Mouse (Mus musculus) thymus, adult 18-20 months (tissue): ENCODE measurements around the gene Pcsk6.

ENCODE experiments used
- DNase-seq, 2 experiments: peaks; one replicate each; pipeline ENCODE4 v3.0.0; 2022; ENCODE audit warnings: mixed read lengths in 2 of 2

The Pcsk6 gene

GRCm38 (mm10) chr7:66058703-66059102, 197.2 kb downstream of the Pcsk6 start, which contains the start of gene Snrpa1:
Snrpa1 (plus strand) TSS chr7:66059003.
- no peak for DNase-seq

GRCm38 (mm10) chr7:66060066-66060956, 198.8 kb downstream of the Pcsk6 start:
- DNase-seq, result peak; percentile 79 to 81

GRCm38 (mm10) chr7:66061057-66061456, 199.5 kb downstream of the Pcsk6 start:
- DNase-seq, result no peak

DNA sequence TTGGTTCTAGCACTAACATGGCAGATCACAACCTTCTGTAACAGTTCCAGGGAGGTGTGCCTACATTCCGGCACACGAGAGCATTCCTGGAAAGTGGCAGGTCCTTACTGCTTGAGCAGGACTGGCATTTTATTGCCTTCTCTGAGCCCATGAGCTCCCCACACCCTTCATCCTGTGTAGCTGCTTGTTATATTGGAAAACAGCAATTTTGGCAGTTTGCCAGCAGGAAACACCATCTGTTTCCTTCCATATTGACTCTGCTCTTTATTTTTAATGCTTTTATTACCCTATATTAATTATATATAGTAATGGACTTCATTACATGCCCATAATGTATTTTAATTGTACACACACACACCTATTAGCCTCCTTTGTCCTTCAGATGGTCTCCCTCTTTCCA, 214.9 kb downstream of the Pcsk6 start:
- no peak for DNase-seq

DNA sequence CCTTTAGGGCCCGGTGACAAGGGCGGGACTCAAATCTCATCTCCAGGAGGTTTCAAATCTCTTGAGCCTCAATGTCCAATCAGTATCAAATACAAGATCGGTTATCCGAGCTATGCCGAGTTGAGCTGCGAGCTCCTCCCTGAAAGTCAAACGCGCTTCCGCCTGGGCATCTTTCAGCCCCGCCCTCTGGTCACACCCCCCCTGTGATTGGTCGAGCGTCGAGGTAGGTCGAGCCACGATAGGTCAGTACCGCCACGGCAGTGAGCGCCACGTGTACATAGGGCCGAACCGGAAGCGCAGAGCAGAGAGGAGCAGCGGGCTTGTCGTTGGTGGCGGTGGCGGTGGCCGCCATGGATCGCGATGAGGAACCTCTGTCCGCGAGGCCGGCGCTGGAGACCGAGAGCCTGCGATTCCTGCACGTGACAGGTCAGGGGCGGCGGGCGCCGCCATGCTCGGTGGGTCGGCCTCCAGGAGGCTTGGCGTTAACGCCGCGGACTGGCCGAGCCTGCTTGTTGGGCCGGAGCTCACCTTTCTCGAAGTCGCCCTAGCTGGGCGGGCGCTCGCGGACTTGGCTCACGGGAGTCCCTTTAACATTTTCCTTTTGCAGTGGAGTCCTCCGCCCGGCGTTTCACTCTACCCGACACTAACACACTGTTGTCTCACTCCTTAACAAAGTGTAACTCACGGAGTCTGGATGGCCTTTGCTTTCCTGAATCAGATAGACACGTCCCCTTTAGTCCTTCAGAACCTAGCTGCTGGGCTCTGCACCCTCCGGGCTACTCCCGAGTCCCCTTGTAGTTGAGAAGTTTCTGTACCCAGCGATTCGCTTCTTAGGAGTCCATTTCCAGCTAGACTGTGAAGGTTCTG, 218.1 kb downstream of the Pcsk6 start, which contains the start of gene Selenos:
Gene Selenos (plus strand): TSS at position 286 of the 867 bp plus-strand sequence.
- DNase-seq, result peak; percentile 91 to 93

- no peak for DNase-seq
Measured at GRCm38 (mm10) chr7:66080231-66080613, 218.7 kb downstream of the Pcsk6 start.

DNA sequence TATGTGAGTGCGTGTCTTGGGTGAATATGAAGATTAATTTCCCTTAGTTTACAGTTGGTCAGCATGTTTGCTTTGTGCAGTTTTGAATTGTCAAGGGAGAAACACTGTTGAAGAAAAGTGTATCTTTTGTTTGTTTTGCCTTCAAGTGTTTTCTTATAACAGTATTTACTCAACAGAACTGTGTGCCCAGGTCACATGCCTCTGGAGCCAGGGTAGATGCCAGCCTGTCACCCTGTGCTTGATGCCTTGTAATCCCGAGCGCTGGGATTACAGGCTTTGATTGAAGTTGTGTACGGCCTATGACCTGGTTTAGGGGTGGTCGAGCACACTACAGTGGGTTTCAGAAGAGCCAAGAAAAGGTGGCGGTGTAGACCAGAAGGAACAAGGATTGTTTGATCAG, 222.2 kb downstream of the Pcsk6 start:
- DNase-seq, result no peak

DNA sequence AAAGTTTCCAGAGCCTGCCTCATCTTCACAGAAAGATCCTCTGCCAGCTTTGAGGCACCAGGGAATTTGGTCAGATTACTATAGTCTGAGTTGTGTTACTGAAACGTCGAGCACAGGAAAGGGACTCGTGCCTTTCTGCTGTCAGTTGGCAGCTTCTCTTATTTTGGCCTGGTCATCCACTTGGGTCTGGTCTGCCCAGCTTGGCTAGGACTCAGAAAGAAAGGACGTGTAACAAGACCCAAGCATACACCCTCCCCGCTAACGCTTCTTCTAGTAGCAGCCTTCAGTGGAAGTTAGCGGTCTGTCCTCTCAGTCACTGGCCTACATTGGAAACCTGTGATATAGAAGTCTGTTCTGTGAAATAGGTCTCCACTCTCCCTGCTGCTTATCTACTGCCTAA, 223.0 kb downstream of the Pcsk6 start:
- no peak for DNase-seq

- no peak for DNase-seq
Measured at GRCm38 (mm10) chr7:66087652-66088051, 226.1 kb downstream of the Pcsk6 start.

- DNase-seq, result no peak
Measured at GRCm38 (mm10) chr7:66088077-66088476, 226.5 kb downstream of the Pcsk6 start.

GRCm38 (mm10) chr7:66090676-66091190, 229.2 kb downstream of the Pcsk6 start:
- no peak for DNase-seq

- no peak for DNase-seq
Measured at GRCm38 (mm10) chr7:66091553-66091952, 230.0 kb downstream of the Pcsk6 start.

- no peak for DNase-seq
Measured at GRCm38 (mm10) chr7:66092656-66093055, 231.1 kb downstream of the Pcsk6 start.

DNA sequence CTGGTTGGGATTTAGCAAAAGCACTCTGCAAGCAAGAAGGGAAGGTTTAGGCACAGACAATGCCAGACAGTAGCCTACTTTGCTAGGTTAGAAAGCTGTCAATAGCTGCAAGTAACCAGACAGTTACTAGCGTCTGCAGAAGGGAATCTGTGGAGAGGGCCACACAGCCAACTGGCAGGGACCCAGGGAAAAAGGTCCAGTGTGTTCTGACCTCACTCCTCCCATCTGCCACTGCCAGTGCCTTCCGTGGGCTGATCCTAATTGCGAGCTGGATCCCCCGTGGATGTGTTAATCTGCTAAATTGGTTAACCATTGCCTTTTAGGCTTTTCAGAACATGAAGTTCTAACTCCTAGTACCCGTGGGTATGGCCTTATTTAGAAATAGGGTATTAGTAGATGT, 232.6 kb downstream of the Pcsk6 start:
- no peak for DNase-seq

DNA sequence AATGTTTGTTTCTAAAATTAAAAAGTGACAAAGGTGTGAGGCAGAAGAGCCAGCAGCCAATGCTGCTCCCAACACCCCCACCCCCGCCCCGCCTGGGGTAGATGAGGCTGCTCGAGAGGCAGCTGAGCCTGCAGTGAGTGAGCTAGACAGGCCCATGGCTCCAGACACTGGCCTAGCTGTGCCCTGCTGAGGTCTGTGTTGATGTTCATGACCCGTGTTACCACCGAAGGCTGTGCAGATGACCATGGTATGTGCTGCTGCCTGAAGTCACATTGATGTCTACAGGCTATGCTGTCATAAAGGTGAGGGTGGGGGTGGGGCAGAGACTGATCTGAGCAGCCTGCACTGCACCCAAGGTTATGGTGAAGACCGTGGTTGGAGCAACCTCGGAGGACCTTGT, 237.3 kb downstream of the Pcsk6 start:
- no peak for DNase-seq
